Mouse (Mus musculus) midbrain, postnatal 0 days (tissue): Measurements from ENCODE around the gene Ssr3. TPM values are rescaled to one million over a fixed set of nuclear protein-coding genes. Genes with fewer than 3 reads are reported as not detected.

Experiments
- ATAC-seq: fragments of 200-750 bp; cut with Nextera tagmentation; 2 replicates; pipeline ENCODE4 v1.8.0; 2017; ENCODE audit warnings: moderate number of reproducible peaks, mild to moderate bottlenecking, moderate TSS enrichment, moderate library complexity; ENCODE audit not compliant: low FRiP score
- DNase-seq: peaks from one replicate; pipeline ENCODE4 v3.0.0-alpha.2; 2015; ENCODE audit warnings: low spot score
- H3K27ac ChIP-seq: fragments of 300-500 bp; sonication (generic); 2 replicates; pipeline ENCODE4 v1.5.1; 2014; ENCODE audit warnings: low read depth, mild to moderate bottlenecking, low read length, mixed read lengths
- H3K27me3 ChIP-seq: fragments of 300-500 bp; sonication (generic); 2 replicates; pipeline ENCODE4 v1.6.1; 2014; ENCODE audit warnings: low read length, control low read depth, mixed read lengths; ENCODE audit not compliant: insufficient read depth
- H3K36me3 ChIP-seq: fragments of 300-500 bp; sonication (generic); 2 replicates; pipeline ENCODE4 v1.6.1; 2014; ENCODE audit warnings: low read length, control low read depth, mixed read lengths; ENCODE audit not compliant: insufficient read depth
- H3K4me1 ChIP-seq: fragments of 300-500 bp; sonication (generic); 2 replicates; pipeline ENCODE4 v1.6.1; 2014; ENCODE audit warnings: mild to moderate bottlenecking, control low read depth, antibody characterized with exemption, low read length, mixed read lengths; ENCODE audit not compliant: insufficient read depth
- H3K4me2 ChIP-seq: fragments of 300-500 bp; sonication (generic); 2 replicates; pipeline ENCODE4 v1.6.1; 2014; ENCODE audit warnings: low read depth, mild to moderate bottlenecking, low read length, mixed read lengths; ENCODE audit not compliant: poor library complexity, severe bottlenecking
- H3K4me3 ChIP-seq: fragments of 300-500 bp; sonication (generic); 2 replicates; pipeline ENCODE4 v1.5.1; 2014; ENCODE audit warnings: low read depth, mild to moderate bottlenecking, low read length, moderate library complexity
- H3K9ac ChIP-seq: fragments of 300-500 bp; sonication (generic); replicated peaks from 2 replicates; pipeline ENCODE4 v1.6.1; 2014; ENCODE audit warnings: mild to moderate bottlenecking, low read length, moderate library complexity, mixed read lengths; ENCODE audit not compliant: poor library complexity, severe bottlenecking
- H3K9me3 ChIP-seq: fragments of 300-500 bp; sonication (generic); 2 replicates; pipeline ENCODE4 v1.6.1; 2016; ENCODE audit warnings: low read length, control low read depth
- CTCF ChIP-seq: IDR thresholded peaks from 2 replicates; pipeline ENCODE4 v1.5.1; 2016; ENCODE audit warnings: antibody characterized with exemption, mild to moderate bottlenecking
- WGBS: fragments of 180-500 bp; shearing (Covaris S2); extraction: QIAGEN DNeasy Blood & Tissue Kit; methylation state at CpG from one replicate; pipeline ENCODE4 v1.1.7; 2014; 5-methylcytosine and 5-hydroxymethylcytosine counted together
- polyA plus RNA-seq: library from polyadenylated mRNA; unstranded; fragments of >200 nt; fragmentation: Nextera tagmentation; extraction: Ambion mirVana; gene quantifications from 2 replicates; pipeline ENCODE4 v1.2.1, GENCODE M21; 2015
- total RNA-seq: library from RNA; depleted of rRNA; stranded (reverse); fragments of >200 nt; gene quantifications from 2 replicates; pipeline ENCODE4 v1.2.3, GENCODE M21; 2014; rRNA removed

The Ssr3 gene
- total and polyA plus RNA-seq, 2 experiments from 2014 or later = 140 to 151 TPM

- ATAC-seq (peak; percentile 70), DNase-seq (no peak)
- H3K27me3 ChIP-seq = no peaks in the 10 kb centered on the region
- no peak for TF ChIP-seq CTCF
- no peaks in the 10 kb centered on the region for H3K36me3 ChIP-seq
- H3K9ac ChIP-seq = no peak overlapping the region
- H3K4me1 ChIP-seq = no peaks in the 10 kb centered on the region
- H3K27ac ChIP-seq = no peak overlapping the region
- 68% methylated on average over 5 of the region's 5 CpGs for WGBS
- H3K9me3 ChIP-seq = no peaks in the 10 kb centered on the region
- H3K4me3 ChIP-seq = no peak overlapping the region
- no peak overlapping the region for H3K4me2 ChIP-seq
These were observed 52.1 kb downstream of the Ssr3 start for GRCm38 (mm10) chr3:65340173-65340951.

DNA sequence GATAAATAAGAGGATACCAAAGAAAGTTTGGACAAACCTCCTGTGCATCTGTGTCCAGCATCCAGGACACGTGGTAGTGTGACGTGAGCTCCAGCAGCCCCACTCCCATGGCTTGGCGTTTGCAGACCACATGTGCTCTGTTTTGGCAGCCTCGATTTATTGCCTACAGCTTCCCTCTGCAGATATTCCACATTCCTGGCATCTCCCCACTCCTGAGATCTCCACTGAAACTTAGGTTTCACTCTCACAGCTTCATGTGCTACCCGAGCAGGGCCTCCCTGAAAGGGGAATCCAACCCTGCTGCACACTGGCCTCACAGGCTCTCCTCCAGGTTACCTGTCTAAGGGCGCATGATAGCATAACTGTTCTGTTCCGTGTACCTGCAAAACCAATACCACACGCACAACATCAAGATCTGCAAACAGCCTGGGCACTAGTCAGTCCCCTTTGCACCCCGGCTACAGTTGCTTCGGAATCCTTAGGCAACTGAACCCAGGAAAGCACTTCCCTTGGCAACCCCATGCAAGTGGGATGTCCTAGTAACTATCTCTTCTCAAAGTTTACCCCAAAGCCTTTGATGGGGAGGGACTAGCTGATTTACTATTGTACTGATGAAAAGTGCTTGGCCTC is 54.5 kb downstream of the Ssr3 start:
- no peaks in the 10 kb centered on the region for H3K36me3 ChIP-seq
- H3K4me2 ChIP-seq = no peak overlapping the region
- ATAC-seq (no peak), DNase-seq (no peak)
- H3K27ac ChIP-seq = no peak overlapping the region
- H3K4me1 ChIP-seq = no peaks in the 10 kb centered on the region
- no peaks in the 10 kb centered on the region for H3K27me3 ChIP-seq
- TF ChIP-seq CTCF = no peak
- H3K4me3 ChIP-seq = no peak overlapping the region
- no peak overlapping the region for H3K9ac ChIP-seq
- WGBS = 92% methylated on average over 10 of the region's 10 CpGs
- no peaks in the 10 kb centered on the region for H3K9me3 ChIP-seq

Other genes with a start within 250 kb of the Ssr3 start
- gene Tiparp, start 135.8 kb upstream of the Ssr3 start, total RNA-seq = 15.8 and 20.1 TPM in 2 replicates
- 15.3 and 16.1 TPM in 2 replicates for gene Tiparp, start 135.8 kb upstream of the Ssr3 start, polyA plus RNA-seq